Mouse (Mus musculus): ENCODE results near the gene Zfp37. TPM values are rescaled to one million over a fixed set of nuclear protein-coding genes. Genes with fewer than 3 reads are reported as not detected.

The Zfp37 gene
- total and polyA plus RNA-seq, 3 experiments: not detected

DNA sequence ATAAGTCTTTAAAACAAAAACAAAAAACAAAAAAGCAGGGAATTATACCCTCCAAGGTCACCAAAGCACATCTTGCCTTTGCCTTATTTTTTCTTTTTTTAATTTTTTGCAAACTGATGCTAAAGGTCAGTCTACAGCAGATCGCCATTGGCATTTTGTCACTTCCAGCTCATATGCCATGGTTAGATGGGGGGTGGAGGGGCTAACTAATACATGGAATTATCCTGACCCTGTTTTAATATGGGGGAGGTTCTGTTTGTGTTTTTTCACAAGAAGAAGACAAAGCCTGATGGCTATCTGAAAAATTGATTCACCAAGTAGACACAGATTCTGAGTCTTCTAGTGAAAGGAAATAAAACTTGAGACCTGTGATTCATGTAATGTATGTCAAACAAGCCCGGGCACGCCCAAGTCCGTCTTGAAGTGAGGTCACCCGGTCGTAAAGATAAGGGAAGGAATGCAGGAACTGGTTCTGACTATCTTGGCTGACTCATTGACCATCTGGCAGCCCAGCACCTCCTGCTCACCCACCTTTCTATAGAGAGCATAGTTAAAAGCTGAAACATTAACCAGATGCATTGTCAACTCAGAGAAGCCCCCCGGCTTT lies 30.8 kb downstream of the Zfp37 start:
- TF ChIP-seq TAL1 (IDR thresholded peaks at IDR 0.05; ENCODE audit: low read length): peak; percentile 12; the same call in 1 of the 2 replicates
- no peak for TF ChIP-seq RCOR1 (IDR thresholded peaks at IDR 0.05; ENCODE audit: low read depth, low read length)
- peak; percentile 11 for DNase-seq (ENCODE audit: low read depth, low spot score)
- H3K4me3 ChIP-seq (ENCODE audit: control insufficient read depth in 1 of 2, insufficient read depth in 1 of 2, low read depth in 2 of 2, low read length in 2 of 2): no peak overlapping the region
- no peaks in the 10 kb centered on the region for H3K4me1 ChIP-seq (ENCODE audit: control insufficient read depth in 1 of 2, insufficient read depth in 2 of 2, low read length in 2 of 2)
- H3K27ac ChIP-seq (ENCODE audit: control insufficient read depth, low read depth, low read length): no peak overlapping the region
- no peaks in the 10 kb centered on the region for H3K36me3 ChIP-seq (ENCODE audit: control insufficient read depth in 1 of 2, insufficient read depth in 2 of 2, low read length in 2 of 2)
- no peaks in the 10 kb centered on the region for H3K27me3 ChIP-seq (ENCODE audit: control insufficient read depth in 1 of 2, insufficient read depth in 2 of 2, low read length in 2 of 2)
- H3K9me3 ChIP-seq (replicated peaks; ENCODE audit: insufficient read depth, low read length): no peaks in the 10 kb centered on the region
- no peak overlapping the region for H3K9ac ChIP-seq (ENCODE audit: control insufficient read depth, low read depth, low read length, poor library complexity, severe bottlenecking)
- H3K79me2 ChIP-seq (ENCODE audit: control insufficient read depth, insufficient read depth, low read length, poor library complexity): no peaks in the 10 kb centered on the region

DNA sequence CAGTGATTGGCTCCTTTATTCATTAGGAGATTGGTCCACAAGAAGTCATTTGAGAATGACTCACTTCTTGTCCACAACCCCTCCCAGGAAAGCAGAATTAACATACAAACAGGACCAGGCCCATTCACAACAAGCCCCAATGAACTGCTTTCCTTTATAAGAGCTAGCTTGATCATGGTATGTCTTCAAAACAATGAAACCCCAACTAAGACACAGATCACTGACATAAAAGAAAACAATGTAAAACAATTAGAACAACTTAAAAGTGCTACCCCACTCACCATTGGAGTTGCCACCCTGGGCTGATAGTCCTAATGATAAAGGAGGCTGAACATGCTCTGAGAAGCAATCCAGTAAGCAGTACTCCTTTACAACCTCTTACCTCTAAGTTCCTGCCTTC lies 42.1 kb downstream of the Zfp37 start:
- H3K4me3 ChIP-seq (ENCODE audit: control insufficient read depth in 1 of 2, insufficient read depth in 1 of 2, low read depth in 2 of 2, low read length in 2 of 2): no peak overlapping the region
- H3K4me1 ChIP-seq (ENCODE audit: control insufficient read depth in 1 of 2, insufficient read depth in 2 of 2, low read length in 2 of 2): no peaks in the 10 kb centered on the region
- TF ChIP-seq CTCF (IDR thresholded peaks at IDR 0.05 in 2 of 3, conservative IDR thresholded peaks at IDR 0.05 in 1 of 3; ENCODE audit: control insufficient read depth in 1 of 3, insufficient read depth in 1 of 3, low read depth in 2 of 3, low read length in 3 of 3, poor library complexity in 1 of 3, severe bottlenecking in 1 of 3): no peak
- H3K79me2 ChIP-seq (ENCODE audit: control insufficient read depth, insufficient read depth, low read length, poor library complexity): no peaks in the 10 kb centered on the region
- no peak overlapping the region for H3K9ac ChIP-seq (ENCODE audit: control insufficient read depth, low read depth, low read length, poor library complexity, severe bottlenecking)
- no peaks in the 10 kb centered on the region for H3K27me3 ChIP-seq (ENCODE audit: control insufficient read depth in 1 of 2, insufficient read depth in 2 of 2, low read length in 2 of 2)
- no peak overlapping the region for H3K27ac ChIP-seq (ENCODE audit: control insufficient read depth, low read depth, low read length)
- DNase-seq (ENCODE audit: low read depth, low spot score): no peak
- H3K36me3 ChIP-seq (ENCODE audit: control insufficient read depth in 1 of 2, insufficient read depth in 2 of 2, low read length in 2 of 2): no peaks in the 10 kb centered on the region
- no peaks in the 10 kb centered on the region for H3K9me3 ChIP-seq (replicated peaks; ENCODE audit: insufficient read depth, low read length)

DNA sequence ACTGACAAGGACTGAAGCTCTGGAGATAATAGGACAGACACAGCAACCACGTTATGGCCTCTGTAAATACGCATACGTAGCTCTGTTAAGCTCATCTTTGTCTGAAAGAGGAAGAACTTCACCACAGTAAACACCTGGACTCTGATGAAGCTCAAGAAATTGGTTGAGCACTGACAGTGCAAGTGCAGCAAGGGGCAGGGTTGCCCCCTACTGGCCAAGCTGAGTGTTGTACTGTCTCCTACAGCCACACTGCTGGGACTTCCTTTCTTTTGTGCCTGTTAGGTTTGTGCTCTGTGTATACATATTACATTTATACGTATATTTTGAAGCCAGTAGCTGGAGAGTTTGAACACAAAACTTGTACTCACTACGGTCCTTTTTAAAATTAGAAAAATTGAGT lies 53.6 kb downstream of the Zfp37 start:
- Histone ChIP-seq H3K4me3 (ENCODE audit: control insufficient read depth in 1 of 2, insufficient read depth in 1 of 2, low read depth in 2 of 2, low read length in 2 of 2) (no peak overlapping the region), H3K4me1 (ENCODE audit: control insufficient read depth in 1 of 2, insufficient read depth in 2 of 2, low read length in 2 of 2) (no peaks in the 10 kb centered on the region), H3K9me3 (replicated peaks; ENCODE audit: insufficient read depth, low read length) (no peaks in the 10 kb centered on the region), H3K36me3 (ENCODE audit: control insufficient read depth in 1 of 2, insufficient read depth in 2 of 2, low read length in 2 of 2) (no peaks in the 10 kb centered on the region), H3K27me3 (ENCODE audit: control insufficient read depth in 1 of 2, insufficient read depth in 2 of 2, low read length in 2 of 2) (no peaks in the 10 kb centered on the region), H3K27ac (ENCODE audit: control insufficient read depth, low read depth, low read length) (no peak overlapping the region), H3K79me2 (ENCODE audit: control insufficient read depth, insufficient read depth, low read length, poor library complexity) (no peaks in the 10 kb centered on the region), H3K9ac (ENCODE audit: control insufficient read depth, low read depth, low read length, poor library complexity, severe bottlenecking) (no peak overlapping the region)
- peak; percentile 9 for DNase-seq (ENCODE audit: low read depth, low spot score)
- TF ChIP-seq ZKSCAN1 (IDR thresholded peaks at IDR 0.05; ENCODE audit: low read depth, low read length) (no peak), RAD21 (IDR thresholded peaks at IDR 0.05; ENCODE audit: low read depth, low read length) (peak; percentile 14), ELF1 (IDR thresholded peaks at IDR 0.05; ENCODE audit: low read depth, low read length) (no peak), ZNF384 (IDR thresholded peaks at IDR 0.05; ENCODE audit: low read depth, low read length) (no peak), MYC (IDR thresholded peaks at IDR 0.05; ENCODE audit: low read depth, low read length) (no peak), RCOR1 (IDR thresholded peaks at IDR 0.05; ENCODE audit: low read depth, low read length) (no peak), CTCF (IDR thresholded peaks at IDR 0.05 in 2 of 3, conservative IDR thresholded peaks at IDR 0.05 in 1 of 3; ENCODE audit: control insufficient read depth in 1 of 3, insufficient read depth in 1 of 3, low read depth in 2 of 3, low read length in 3 of 3, poor library complexity in 1 of 3, severe bottlenecking in 1 of 3) (peak; percentile 30 to 56 (median 44))

Data from MEL (cell line).